Mouse (Mus musculus): ENCODE data around the gene Chrdl2. TPM values are rescaled to one million over a fixed set of nuclear protein-coding genes. Genes with fewer than 3 reads are reported as not detected.

Chrdl2 gene
- total and polyA plus RNA-seq, 2 experiments = 0.05 TPM; not detected in 1

- whole genome bisulfite sequencing = 89% methylated on average over 4 of the region's 4 CpGs
- no peak for DNase-seq (ENCODE audit: extremely low read depth, low read depth, low spot score)
- Histone ChIP-seq H3K4me1 (ENCODE audit: control insufficient read depth, insufficient read depth, low read length) (peaks cover 23% of the 10 kb centered on the region), H3K36me3 (ENCODE audit: control insufficient read depth, insufficient read depth, low read length) (no peaks in the 10 kb centered on the region), H3K27ac (replicated peaks; ENCODE audit: insufficient read depth, low read depth, low read length) (no peak overlapping the region), H3K79me2 (ENCODE audit: control insufficient read depth, insufficient read depth, low read length) (no peaks in the 10 kb centered on the region), H3K27me3 (ENCODE audit: control insufficient read depth, insufficient read depth, low read length) (peaks cover 15% of the 10 kb centered on the region), H3K4me3 (ENCODE audit: insufficient read depth, low read depth, low read length) (no peak overlapping the region), H3K9ac (ENCODE audit: low read depth, low read length) (no peak overlapping the region)
- no peak for TF ChIP-seq CTCF (IDR thresholded peaks at IDR 0.05; ENCODE audit: low read depth, low read length)
- TF ChIP-seq POLR2A (IDR thresholded peaks at IDR 0.05; ENCODE audit: extremely low read depth, insufficient read depth, low read length) = no peak
Measured at GRCm38 (mm10) chr7:100008765-100009164, 2.8 kb downstream of the Chrdl2 start.

DNA sequence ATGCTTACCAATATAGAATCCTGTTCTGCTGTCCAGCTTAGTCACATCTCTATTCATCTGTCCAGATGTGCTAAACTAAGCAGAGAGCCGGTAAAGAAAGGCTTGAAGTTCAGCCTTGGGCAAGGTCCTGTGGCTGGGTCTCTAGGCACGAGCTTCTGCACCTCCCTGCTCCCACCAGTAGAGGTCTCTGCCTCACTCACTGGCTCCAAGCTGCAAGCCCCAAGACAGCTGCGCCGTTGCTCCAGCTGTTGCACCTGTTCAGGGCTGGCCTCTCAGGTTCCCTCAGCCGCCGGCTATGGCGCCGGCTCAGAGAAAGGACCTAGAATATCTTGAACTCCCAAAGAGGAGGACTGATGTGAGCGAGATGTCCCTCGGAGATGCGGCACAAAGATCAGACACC, 3.7 kb downstream of the Chrdl2 start:
- no peaks in the 10 kb centered on the region for H3K36me3 ChIP-seq (ENCODE audit: control insufficient read depth, insufficient read depth, low read length)
- no peak overlapping the region for H3K4me3 ChIP-seq (ENCODE audit: insufficient read depth, low read depth, low read length)
- no peaks in the 10 kb centered on the region for H3K79me2 ChIP-seq (ENCODE audit: control insufficient read depth, insufficient read depth, low read length)
- TF ChIP-seq CTCF (IDR thresholded peaks at IDR 0.05; ENCODE audit: low read depth, low read length) (peak; percentile 96), POLR2A (IDR thresholded peaks at IDR 0.05; ENCODE audit: extremely low read depth, insufficient read depth, low read length) (no peak)
- no peak overlapping the region for H3K9ac ChIP-seq (ENCODE audit: low read depth, low read length)
- H3K4me1 ChIP-seq (ENCODE audit: control insufficient read depth, insufficient read depth, low read length) = peaks cover 23% of the 10 kb centered on the region
- 14% methylated on average over 11 of the region's 11 CpGs for WGBS
- peaks cover 12% of the 10 kb centered on the region for H3K27me3 ChIP-seq (ENCODE audit: control insufficient read depth, insufficient read depth, low read length)
- peak; percentile 67 for DNase-seq (ENCODE audit: extremely low read depth, low read depth, low spot score)
- H3K27ac ChIP-seq (replicated peaks; ENCODE audit: insufficient read depth, low read depth, low read length) = no peak overlapping the region

DNA sequence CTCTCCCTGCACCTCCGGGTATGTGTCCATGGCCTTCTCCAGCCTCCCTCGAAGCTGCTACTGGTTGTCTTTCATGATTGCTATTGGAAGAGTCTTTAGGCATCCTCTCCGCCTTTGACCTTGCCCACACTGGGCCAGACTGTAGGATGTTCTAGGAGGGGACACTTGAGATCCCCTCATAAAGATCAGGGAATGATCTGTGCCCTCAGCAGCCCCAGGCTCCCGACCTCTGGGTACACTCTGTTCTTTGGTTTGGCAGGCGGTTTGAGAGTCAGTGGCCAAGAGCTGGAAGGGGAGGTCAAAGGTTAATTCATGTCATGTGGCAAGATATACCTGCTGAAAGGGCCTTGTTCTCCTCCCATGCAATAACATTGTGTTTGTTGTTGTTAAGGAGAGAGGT, 4.7 kb downstream of the Chrdl2 start:
- WGBS = 16% methylated on average over 5 of the region's 5 CpGs
- H3K27me3 ChIP-seq (ENCODE audit: control insufficient read depth, insufficient read depth, low read length) = peaks cover 7% of the 10 kb centered on the region
- TF ChIP-seq CTCF (IDR thresholded peaks at IDR 0.05; ENCODE audit: low read depth, low read length) (no peak), POLR2A (IDR thresholded peaks at IDR 0.05; ENCODE audit: extremely low read depth, insufficient read depth, low read length) (no peak)
- H3K9ac ChIP-seq (ENCODE audit: low read depth, low read length) = no peak overlapping the region
- no peak overlapping the region for H3K4me3 ChIP-seq (ENCODE audit: insufficient read depth, low read depth, low read length)
- H3K4me1 ChIP-seq (ENCODE audit: control insufficient read depth, insufficient read depth, low read length) = peaks cover 23% of the 10 kb centered on the region
- no peaks in the 10 kb centered on the region for H3K79me2 ChIP-seq (ENCODE audit: control insufficient read depth, insufficient read depth, low read length)
- peak; percentile 96 for DNase-seq (ENCODE audit: extremely low read depth, low read depth, low spot score)
- H3K36me3 ChIP-seq (ENCODE audit: control insufficient read depth, insufficient read depth, low read length) = no peaks in the 10 kb centered on the region
- H3K27ac ChIP-seq (replicated peaks; ENCODE audit: insufficient read depth, low read depth, low read length) = peak overlapping the region; percentile 70

- H3K27me3 ChIP-seq (ENCODE audit: control insufficient read depth, insufficient read depth, low read length) = no peaks in the 10 kb centered on the region
- H3K4me1 ChIP-seq (ENCODE audit: control insufficient read depth, insufficient read depth, low read length) = peaks cover 23% of the 10 kb centered on the region
- no peak for TF ChIP-seq POLR2A (IDR thresholded peaks at IDR 0.05; ENCODE audit: extremely low read depth, insufficient read depth, low read length)
- TF ChIP-seq CTCF (IDR thresholded peaks at IDR 0.05; ENCODE audit: low read depth, low read length) = no peak
- H3K27ac ChIP-seq (replicated peaks; ENCODE audit: insufficient read depth, low read depth, low read length) = peak overlapping the region; percentile 43
- no peaks in the 10 kb centered on the region for H3K36me3 ChIP-seq (ENCODE audit: control insufficient read depth, insufficient read depth, low read length)
- H3K9ac ChIP-seq (ENCODE audit: low read depth, low read length) = peak overlapping the region; percentile 10
- no peaks in the 10 kb centered on the region for H3K79me2 ChIP-seq (ENCODE audit: control insufficient read depth, insufficient read depth, low read length)
- WGBS = 22% methylated on average over 8 of the region's 8 CpGs
- H3K4me3 ChIP-seq (ENCODE audit: insufficient read depth, low read depth, low read length) = no peak overlapping the region
- DNase-seq (ENCODE audit: extremely low read depth, low read depth, low spot score) = peak; percentile 93
Measured at GRCm38 (mm10) chr7:100012085-100012484, 6.1 kb downstream of the Chrdl2 start.

GRCm38 (mm10) chr7:100012515-100012914, 6.5 kb downstream of the Chrdl2 start:
- TF ChIP-seq POLR2A (IDR thresholded peaks at IDR 0.05; ENCODE audit: extremely low read depth, insufficient read depth, low read length) = no peak
- no peak for TF ChIP-seq CTCF (IDR thresholded peaks at IDR 0.05; ENCODE audit: low read depth, low read length)
- Histone ChIP-seq H3K4me1 (ENCODE audit: control insufficient read depth, insufficient read depth, low read length) (peaks cover 23% of the 10 kb centered on the region), H3K4me3 (ENCODE audit: insufficient read depth, low read depth, low read length) (no peak overlapping the region), H3K36me3 (ENCODE audit: control insufficient read depth, insufficient read depth, low read length) (no peaks in the 10 kb centered on the region), H3K9ac (ENCODE audit: low read depth, low read length) (peak overlapping the region; percentile 22), H3K27me3 (ENCODE audit: control insufficient read depth, insufficient read depth, low read length) (no peaks in the 10 kb centered on the region), H3K27ac (replicated peaks; ENCODE audit: insufficient read depth, low read depth, low read length) (peak overlapping the region; percentile 43), H3K79me2 (ENCODE audit: control insufficient read depth, insufficient read depth, low read length) (no peaks in the 10 kb centered on the region)
- WGBS = 15% methylated on average over 6 of the region's 6 CpGs
- DNase-seq (ENCODE audit: extremely low read depth, low read depth, low spot score) = peak; percentile 65

GRCm38 (mm10) chr7:100014123-100014600, 8.2 kb downstream of the Chrdl2 start:
- 79% methylated on average over 8 of the region's 8 CpGs for WGBS
- no peak overlapping the region for H3K4me3 ChIP-seq (ENCODE audit: insufficient read depth, low read depth, low read length)
- TF ChIP-seq CTCF (IDR thresholded peaks at IDR 0.05; ENCODE audit: low read depth, low read length) = no peak
- no peak for TF ChIP-seq POLR2A (IDR thresholded peaks at IDR 0.05; ENCODE audit: extremely low read depth, insufficient read depth, low read length)
- H3K79me2 ChIP-seq (ENCODE audit: control insufficient read depth, insufficient read depth, low read length) = no peaks in the 10 kb centered on the region
- no peak overlapping the region for H3K9ac ChIP-seq (ENCODE audit: low read depth, low read length)
- H3K27ac ChIP-seq (replicated peaks; ENCODE audit: insufficient read depth, low read depth, low read length) = no peak overlapping the region
- H3K27me3 ChIP-seq (ENCODE audit: control insufficient read depth, insufficient read depth, low read length) = no peaks in the 10 kb centered on the region
- H3K36me3 ChIP-seq (ENCODE audit: control insufficient read depth, insufficient read depth, low read length) = no peaks in the 10 kb centered on the region
- peaks cover 23% of the 10 kb centered on the region for H3K4me1 ChIP-seq (ENCODE audit: control insufficient read depth, insufficient read depth, low read length)
- DNase-seq (ENCODE audit: extremely low read depth, low read depth, low spot score) = peak; percentile 62

Data from liver, adult 2 months (tissue).